Mouse (Mus musculus) retina, embryonic 14.5 days (tissue): ENCODE results near the gene Mocs3.

Experiments
- DNase-seq: peaks from one replicate; pipeline ENCODE4 v3.0.0-alpha.2; 2015; ENCODE audit warnings: low spot score

The Mocs3 gene

DNA sequence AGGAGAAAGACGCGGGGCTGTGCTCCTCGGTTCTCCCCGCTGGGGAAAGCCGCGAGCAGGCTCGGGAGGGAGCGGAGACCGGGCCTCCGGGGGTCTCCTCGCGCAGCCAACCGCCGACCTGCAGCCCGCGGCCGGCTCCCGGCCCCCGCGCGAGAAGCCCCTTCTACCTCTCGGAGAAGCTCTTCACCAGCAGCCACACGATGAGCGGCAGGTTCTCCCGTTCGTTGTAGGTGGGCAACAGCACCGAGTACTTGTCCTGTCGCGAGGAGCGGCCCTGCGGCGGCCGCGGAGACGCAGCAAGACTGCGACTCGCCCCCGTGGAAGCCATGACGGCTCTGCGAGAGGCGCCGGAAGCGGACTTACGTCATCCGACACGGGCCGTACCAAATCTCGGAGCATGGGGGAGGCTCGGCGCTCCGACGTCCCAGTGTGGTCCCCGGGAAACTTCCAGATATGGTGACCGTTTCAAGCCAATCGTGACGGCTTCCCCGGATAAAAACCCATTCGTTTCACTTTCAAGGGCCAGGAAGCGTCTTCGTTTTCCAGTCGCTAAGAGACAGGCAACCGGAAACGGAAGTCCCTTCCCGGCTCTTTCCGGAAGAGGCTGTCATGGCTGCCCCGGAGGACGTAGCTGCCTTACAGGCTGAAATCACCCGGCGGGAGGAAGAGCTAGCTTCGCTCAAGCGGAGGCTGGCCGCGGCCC, at the start of gene Mocs3, which contains the start of the genes Gm20716 and Dpm1:
TSS of gene Mocs3 (plus strand) at position 597 of the 703 bp plus-strand sequence.
TSS of gene Gm20716 (minus strand) at position 339 of the 703 bp plus-strand sequence.
TSS of gene Dpm1 (minus strand) at position 566 of the 703 bp plus-strand sequence.
- peak; percentile 88 for DNase-seq

DNA sequence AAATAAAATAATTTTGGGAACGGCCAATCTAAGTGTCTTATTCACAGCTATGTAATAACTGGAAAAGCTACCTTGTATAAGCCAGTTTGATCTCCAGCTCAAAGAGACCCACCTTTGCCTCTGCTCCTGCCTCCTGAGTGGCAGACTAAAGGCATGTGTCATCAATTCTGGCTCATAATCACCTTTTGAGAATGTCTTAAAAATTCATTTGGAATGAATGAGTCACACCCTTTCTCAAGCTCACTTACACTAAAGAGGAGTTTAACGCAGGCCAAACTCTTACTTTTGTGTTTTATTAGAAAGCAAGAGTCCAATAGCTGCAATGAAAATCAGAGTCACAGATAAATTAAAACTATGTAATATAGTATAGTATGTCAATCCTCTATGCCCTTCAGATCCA, 38.6 kb upstream of the Mocs3 start:
- no peak for DNase-seq

DNA sequence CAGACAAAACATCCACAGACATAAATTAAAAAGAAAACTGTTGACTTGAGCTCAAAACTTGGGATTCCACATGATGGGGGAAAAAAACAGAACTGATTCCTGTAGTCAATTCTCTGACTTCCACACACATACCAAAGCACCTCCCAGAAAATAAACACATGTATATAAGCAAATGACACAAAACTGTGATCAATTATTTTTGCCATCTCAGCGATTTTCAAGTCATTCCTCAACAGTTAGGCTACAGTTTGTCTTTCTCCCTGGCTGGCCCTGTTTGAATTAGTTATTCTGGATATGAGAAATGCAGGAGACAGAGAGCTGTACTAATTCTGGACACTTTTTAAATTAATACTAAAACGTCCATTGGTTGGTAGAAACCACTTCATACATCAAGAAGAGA, 36.7 kb upstream of the Mocs3 start:
- no peak for DNase-seq

DNA sequence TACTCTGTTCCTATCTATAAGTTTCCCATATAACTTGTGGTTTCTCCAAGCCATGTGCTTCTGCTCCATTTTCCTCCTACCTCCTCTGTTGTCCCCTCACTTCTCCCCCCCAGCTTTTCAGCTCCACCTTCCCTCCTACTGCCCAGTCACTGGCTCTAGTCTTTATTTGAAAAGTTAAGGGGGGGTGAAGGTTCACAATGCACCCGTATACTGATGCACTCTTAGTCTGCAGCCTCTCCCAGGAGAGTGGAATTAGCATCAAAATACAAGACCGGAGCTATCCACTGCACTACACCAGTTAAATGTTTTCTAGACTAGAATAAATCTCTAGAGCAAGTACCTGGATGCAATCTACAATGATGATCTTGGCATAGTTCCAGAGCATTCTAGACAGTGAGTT, 34.7 kb upstream of the Mocs3 start:
- DNase-seq: no peak

DNA sequence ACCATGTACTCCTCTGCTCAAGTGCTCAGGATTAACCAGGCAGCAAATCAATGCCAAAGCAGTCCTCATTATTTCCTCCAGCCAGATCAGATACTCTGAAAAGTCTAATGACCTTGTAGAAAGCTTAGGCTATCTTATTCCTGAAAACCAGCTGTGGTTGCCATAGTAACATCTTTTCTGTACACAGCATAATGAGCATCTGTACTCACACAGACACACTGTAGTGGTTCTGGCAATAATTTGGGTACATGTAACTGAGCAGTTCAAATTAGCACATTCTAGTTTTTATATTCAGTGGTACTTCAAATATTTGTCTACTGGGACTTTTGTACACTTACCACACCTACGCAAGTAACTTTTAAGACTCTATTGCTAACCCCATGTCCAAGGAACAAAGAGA, 32.0 kb upstream of the Mocs3 start:
- DNase-seq: peak; percentile 33

DNA sequence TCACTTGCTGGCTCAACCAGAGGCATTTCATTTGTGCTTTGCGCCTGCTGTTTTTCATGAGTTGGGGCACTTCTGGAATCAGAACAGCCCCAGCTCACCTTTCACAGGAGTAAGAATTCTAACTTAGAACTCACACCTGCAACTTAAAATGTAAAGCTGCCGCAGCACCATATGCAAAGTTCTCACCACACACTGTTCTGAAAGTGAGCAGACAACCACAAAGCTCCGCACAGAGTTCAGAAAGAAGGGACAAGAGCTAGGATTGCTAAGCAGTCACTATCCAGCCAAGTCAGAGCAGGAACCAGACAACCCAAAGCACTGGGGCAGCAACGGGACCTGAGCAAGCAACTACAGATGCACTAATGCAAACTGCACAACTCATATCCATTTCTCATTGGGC, 30.9 kb upstream of the Mocs3 start:
- no peak for DNase-seq

DNA sequence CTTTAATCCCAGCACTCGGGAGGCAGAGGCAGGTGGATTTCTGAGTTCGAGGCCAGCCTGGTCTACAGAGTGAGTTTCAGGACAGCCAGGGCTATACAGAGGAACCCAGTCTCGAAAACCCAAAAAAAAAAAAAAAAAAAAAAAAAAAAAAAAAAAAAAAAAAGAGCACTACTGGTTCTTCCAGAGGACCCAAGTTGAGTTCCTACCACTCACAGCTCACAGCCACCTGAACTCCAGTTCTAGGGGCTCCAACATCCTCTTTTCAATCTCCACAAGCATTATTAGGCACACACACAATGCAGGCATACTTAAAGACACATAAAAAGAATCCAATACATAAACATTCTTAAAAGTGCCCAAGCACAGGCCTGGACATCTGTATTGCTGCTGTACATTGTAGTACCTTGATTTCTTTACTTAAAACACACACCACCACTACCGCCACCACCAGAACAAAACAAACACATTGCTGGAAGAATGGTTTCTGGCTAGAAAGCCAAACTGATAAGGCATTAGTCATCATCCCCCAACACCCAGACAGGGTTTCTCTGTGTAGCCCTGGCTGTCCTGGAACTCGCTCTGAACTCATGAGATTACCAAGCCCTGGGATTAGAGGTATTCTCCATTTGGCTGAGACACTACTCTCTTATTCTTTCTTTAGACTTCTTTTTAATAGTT, 30.3 kb upstream of the Mocs3 start:
- DNase-seq: no peak

DNA sequence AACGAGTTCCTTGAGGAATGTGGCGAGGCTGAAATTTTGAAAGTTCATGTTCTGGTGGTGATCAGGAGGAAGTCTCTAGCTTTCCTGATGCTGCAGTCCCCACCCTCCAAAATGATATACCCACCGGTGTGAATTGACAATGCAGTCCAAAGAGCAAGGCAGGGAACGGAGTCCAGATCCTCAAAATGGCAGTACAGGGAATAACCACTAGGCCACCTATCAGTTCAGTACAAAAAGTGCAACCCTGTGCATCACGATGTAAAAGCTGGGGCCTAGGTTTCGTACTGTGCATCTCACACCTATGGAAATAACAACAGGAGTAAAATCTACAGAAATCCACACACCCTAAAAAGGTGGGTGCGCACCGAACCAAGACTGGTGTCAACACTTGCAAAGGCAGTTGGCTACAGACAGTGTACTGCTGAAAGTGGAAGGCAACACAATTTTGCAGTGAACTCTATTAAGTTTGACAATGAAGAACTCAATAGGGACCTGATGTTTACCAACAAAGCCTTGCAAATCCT, 25.9 kb upstream of the Mocs3 start:
- DNase-seq: no peak

DNA sequence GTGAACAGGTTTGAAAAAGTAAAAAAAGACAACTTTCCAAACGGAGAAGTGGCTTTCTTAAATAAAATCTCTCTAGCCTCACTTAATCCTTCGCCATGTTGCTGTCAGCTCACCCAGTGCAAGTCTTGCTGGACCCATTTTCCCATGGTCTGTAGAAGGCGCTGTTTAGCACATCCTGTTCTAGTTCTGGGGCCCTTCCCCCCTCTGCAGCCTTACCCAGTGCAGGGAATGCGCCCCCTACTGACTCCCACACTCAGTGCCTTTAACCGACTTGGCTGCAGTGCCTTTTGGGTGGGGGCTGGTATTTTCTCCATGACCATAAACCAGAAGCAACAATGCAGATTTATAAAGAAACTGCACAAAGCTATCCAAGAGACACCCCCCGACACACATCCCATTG, 25.2 kb upstream of the Mocs3 start:
- DNase-seq: peak; percentile 96

DNA sequence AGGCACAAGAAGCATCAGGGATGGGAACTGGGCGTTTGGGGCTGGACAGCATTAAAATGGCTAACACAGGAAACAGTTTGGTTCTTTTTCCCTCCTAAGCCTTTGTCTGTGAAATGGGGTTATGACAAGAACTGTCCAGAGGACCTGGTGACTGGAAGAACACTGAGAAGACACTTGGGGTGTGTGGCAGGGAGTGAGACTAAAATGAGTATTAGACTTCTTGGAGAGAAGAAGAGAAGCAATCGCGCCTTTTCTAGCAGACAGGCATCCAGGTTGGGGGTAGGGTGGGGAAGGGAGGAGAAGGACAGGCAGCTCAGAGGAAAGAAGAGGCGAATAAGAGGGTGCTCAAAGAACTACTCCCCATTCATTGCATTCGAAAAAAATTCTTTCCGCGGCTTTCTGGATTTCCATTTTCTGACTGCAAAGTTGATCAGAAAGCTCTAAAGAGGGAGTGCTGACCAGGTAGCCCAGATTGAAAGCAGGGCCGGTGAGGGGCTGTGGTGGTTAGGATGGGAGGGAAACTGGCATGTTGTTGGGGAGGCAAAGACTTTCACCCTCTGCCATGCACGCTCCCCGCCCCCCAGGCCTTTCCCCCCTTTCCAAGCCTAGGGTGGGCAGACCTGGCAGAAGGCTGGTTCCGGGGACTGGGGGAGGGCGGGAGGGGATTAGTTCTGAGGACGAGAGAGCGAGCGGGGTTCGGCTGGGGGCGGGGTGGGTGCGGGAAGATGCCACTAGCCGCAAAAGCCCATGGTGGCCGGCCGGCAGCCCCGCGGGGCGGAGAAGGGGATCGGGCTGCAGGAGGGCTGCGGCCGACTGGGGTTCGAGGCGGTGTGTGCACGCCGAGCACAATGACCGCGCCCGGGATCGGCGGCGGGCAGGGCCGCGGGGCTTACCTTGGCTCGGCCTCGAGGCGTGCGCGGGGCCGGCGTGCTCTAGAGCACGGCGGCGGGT, 24.5 kb upstream of the Mocs3 start:
- peak; percentile 42 for DNase-seq

DNA sequence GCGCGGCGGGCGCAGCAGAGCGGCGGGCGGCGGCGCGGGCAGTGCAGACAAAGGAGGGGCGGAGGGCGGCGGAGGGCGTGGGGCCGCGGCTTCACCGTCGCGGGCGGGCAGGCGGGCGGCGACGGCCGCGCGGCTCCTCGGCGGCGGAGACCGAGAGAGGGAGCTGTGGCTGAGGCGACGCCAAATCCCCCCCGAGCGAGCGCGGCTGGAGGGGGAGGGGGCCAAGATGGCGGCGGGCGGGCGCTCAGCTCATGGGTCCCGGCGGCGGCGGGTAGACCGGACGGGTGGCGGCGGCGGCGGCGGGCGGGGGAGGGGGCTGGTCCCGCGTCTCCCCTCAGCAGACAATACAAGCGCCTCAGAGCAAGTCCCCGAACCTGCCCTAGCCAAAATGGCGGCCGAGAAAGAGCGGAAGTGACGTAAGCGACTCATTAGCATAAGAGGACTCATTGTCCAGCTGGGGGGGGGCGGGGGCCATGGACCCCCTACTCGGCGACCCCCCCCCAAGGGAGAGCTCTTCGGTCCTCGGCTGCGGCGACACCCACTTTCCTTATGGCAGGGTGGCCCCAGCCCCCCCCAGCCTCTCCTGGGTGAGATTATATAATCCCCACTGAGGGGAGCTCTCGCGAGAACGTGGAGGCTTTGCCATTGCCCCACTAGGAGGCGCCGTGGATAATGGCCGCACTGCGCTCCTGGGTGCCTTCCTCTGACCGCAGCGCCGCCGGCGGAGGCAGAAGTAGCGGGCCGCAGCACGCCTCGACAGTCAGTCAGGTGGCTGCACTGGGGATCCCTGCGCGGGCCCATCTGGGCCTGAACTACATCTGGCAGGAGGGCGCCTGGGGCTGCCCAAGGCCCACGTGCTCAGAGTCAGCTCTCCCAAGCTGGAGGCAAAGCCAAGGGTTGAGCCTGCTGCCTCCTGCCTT, 23.4 kb upstream of the Mocs3 start, which contains the start of gene Adnp:
TSS of gene Adnp (minus strand) at position 388 of the 920 bp plus-strand sequence.
- peak; percentile 99 for DNase-seq

DNA sequence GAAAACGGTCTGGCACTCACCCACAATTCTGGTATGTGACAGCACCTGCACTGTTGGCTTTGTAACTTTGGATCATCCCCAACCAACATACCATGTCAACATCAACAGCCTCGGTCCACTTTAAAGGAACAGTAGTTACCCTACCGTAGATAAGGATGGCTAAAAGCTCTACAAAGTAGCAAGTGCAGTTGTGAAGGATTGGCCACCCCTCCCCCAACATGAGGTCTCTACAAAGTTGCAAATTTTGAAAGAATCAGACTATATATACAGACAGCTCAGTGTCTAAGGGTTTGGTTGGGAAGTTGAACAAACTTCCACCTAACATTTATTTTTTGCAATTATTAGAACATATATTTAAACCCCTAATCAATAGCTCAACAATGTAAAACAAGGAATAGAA, 22.5 kb upstream of the Mocs3 start:
- DNase-seq: no peak

DNA sequence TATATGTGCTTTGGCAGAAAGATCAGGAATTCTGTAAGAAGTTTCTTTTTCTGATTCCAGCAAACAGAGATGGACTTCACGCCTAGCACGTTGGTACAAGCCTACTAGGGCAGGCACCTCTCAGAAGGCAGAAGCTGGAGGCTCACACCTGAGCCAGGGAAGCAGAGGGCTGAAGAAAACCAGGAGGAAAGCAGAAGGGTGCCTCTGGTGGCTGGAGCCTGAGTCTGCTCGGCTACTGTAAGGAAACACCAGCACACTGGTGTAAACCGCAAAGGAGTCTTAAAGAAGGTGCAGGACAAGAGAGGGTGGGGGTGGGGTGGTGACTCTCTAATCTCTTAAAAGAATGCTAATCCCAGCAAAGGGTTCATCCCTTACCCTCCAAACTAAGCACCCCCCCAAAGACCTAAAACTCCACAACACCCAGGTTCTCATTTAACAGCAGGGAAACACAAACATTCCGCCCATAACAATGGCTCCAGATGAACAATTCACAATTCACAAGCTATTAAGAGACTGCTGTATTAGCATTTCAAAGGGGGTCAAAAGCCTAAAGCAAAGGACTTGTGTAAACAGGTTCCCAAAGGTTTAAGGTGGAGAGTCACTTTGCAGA, 16.5 kb upstream of the Mocs3 start:
- DNase-seq: no peak

DNA sequence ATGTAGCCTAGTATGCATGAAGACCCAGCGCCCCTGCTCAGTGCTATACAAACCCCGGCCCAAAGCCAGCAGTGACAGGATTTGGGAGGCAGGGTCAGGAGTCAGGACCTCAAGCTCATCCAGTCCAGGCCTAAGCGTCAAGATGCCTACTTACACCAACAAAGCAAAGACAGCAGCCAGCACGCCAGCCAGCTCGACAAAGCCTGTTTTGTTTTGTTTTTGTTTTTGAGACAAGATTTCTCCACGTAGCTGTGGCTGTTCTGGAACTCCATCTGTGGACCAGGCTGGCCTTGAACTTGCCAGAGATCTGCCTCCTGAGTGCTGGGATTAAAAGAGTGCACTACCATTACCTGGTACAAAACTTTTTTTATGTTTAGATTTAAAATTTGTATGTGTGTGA, 7.1 kb upstream of the Mocs3 start:
- DNase-seq: no peak

DNA sequence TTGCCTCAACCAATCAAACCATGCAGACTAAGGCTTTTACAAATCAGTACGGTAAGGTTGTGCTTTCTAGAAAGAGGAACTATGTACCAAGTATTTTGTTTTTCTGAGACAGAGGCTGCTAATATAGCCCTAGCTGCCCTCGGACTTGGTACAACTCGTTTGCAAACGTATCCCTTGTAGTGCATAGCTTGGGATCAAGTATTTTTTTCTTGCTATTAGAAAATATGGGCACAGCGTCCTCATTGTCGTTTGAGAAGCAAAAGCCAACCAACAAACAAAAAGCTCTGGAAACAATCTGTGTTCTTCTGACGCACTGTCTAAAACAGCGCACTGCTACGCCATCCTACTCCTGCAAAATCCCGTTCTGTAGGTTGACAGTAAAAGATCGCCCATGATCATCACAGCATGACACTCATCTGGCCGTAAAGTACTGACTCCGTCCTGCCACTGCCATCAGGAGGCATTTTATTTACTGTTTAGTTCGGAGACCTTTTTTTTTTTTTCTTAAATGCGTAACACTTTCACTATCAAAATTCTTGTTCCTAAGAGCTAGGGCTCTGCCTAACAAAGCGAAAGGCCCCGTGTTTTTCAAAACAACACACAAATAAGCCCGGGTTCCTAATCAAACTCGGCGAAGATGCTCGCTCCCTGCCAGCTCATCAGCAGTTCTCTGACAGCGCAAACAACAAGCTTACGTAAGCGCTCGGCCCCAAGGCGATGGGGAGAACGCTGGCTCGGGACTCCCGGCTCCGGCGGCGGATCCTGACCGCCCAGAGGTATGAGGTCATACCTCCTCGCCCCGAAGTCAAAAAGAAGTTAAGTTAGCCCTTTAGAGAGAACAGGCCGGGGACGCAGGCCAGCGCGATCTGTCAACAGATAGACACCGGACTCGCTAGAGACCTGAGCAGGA, 1.1 kb upstream of the Mocs3 start:
- no peak for DNase-seq

DNA sequence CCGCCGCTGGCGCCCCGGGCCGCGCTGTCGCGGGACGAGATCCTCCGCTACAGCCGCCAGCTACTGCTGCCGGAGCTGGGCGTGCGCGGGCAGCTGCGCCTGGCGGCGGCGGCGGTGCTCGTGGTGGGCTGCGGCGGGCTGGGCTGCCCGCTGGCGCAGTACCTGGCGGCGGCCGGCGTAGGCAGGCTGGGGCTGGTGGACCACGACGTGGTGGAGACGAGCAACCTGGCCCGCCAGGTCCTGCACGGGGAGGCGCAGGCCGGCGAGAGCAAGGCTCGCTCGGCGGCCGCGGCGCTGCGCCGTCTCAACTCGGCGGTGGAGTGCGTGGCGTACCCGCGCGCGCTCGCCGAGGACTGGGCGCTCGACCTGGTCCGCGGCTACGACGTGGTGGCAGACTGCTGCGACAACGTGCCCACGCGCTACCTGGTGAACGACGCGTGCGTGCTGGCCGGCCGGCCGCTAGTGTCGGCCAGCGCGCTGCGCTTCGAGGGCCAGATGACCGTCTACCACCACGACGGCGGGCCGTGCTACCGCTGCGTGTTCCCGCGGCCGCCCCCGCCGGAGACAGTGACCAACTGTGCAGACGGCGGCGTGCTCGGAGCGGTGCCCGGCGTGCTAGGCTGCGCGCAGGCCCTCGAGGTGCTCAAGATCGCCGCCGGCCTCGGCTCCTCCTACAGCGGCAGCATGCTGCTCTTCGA, 500 bp downstream of the Mocs3 start:
- no peak for DNase-seq

DNA sequence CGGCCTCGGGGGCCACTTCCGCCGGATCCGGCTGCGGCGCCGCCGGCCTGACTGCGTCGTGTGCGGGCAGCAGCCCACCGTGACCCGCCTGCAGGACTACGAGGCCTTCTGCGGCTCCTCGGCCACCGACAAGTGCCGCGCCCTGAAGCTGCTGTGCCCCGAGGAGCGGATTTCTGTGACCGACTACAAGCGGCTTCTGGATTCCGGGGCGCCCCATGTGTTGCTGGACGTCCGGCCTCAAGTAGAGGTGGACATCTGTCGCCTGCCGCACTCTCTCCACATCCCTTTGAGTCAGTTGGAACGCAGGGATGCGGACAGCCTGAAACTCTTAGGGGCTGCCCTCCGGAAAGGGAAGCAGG, 1.0 kb downstream of the Mocs3 start:
- no peak for DNase-seq

DNA sequence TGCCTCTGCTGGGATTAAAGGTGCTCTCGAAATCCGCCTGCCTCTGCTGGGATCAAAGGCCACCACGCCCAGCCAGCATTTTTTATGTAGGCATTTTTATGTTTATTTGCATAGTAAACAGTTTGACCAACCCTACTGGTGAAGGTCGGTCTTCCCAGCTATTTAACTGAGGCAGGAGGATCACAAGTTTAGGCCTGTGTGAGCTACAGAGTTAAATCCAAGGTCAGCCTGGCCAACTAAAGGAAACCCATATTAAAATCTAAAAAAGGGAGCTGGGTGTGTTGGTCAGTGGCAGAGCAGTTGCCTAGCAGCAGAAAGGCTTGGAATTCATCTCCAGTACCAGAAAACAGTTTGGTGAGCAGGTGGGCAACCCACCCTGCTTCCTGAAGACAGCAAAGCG, 2.9 kb downstream of the Mocs3 start:
- no peak for DNase-seq

DNA sequence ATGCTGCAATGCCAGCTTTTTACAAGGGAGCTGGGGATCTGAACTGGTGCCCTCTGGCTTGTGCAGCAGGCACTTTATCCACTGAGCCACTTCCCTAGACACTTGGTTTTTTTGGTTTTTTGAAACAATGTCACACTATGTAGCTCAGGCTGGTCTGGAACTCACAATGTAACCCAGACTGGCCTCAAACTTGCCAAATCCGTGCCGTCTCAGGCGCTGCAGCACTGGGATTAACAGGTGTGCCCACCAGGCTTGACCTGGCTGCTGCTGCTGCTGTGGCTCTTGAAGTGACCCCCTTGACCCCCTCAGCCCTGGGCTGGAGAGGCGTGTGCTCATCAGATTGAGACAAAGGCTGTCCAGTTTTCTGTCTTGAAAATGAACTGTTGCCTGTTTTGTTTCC, 7.9 kb downstream of the Mocs3 start:
- DNase-seq: no peak
